Mouse (Mus musculus) R1 (cell line): ENCODE results near the gene Hist1h2bq.

ENCODE experiments used
- DNase-seq: peaks from one replicate; pipeline ENCODE4 v3.0.0-alpha.2; 2018; ENCODE audit warnings: low read depth, low spot score

Gene Hist1h2bq

DNA sequence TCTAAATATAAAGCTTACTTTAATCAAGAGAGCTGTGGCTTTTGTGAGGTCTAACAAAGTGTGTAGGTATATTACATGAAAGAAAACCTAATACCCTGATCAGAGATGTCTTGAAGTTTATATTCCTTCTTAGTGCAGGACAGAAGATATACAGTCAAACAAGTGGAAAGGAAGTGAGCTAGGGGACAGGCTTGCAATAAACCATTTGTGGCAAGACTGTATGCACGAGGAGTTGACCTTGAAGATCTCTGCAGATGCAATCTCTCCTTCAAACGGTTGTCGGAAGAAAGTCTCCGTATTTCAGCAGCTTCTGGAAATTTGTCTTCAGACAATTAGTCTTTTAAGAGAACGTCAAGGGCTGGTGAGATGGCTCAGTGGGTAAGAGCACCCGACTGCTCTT, 20.1 kb downstream of the Hist1h2bq start:
- DNase-seq = peak; percentile 42

DNA sequence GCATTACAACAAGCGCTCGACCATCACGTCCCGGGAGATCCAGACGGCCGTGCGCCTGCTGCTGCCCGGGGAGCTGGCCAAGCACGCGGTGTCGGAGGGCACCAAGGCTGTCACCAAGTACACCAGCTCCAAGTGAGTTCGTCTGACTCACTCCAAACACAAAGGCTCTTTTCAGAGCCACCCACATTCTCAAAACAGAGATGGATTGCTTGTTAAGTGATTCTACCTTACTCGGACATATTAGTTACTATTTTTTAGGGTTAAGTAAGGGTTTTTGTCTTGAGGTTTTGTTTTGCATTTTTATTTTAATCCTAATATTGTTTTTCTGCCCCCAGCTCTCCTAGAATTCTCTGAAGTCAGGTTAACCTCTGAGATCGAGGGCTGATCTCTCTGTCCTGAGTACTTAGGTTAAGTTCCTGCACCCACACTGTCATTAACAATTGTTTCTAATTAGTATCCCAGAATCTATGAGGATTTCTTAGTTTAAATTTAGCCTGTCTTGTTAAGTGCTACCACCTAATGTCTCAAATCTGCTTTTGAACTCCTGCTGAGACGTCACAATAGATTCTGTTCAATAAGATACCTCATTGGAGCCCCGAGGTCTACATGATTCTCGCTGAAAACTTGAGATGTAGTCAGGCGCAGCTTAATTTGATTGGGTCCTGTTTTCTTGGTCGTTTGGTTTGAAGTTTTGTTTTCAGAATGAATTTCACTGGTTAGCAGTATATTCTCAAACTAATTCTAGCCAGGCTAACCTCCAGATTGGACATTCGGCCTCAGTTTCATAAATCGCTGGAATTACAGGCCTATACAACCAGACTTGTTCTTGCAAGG, 22.0 kb downstream of the Hist1h2bq start:
- DNase-seq = peak; percentile 70

DNA sequence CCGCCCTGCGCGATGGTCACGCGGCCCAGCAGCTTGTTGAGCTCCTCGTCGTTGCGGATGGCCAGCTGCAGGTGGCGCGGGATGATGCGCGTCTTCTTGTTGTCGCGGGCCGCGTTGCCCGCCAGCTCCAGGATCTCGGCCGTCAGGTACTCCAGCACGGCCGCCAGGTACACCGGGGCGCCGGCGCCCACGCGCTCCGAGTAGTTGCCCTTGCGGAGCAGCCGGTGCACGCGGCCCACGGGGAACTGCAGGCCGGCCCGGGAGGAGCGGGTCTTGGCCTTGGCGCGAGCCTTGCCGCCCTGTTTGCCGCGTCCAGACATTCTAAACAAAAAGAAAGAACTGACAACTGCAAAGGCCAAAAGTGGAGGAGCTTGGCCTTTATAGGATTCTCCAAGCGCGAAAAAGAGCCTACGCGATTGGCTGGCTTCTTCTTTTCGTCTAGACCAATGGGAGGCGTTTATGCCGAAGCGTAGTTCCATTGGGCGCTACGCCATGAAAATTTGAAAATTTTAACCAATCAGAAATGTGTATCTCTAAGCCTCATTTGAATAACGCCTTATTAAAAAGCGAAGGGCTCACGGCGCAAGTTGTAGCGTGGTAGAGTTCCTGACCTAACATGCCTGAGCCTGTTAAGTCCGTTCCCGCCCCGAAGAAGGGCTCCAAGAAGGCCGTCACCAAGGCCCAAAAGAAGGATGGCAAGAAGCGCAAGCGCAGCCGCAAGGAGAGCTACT, 22.9 kb downstream of the Hist1h2bq start, which contains the start of the genes Hist1h2an and Hist1h2bp:
Gene Hist1h2an, minus strand, starts transcription at position 320 of the 731 bp plus-strand sequence.
Gene Hist1h2bp, plus strand, starts transcription at position 563 of the 731 bp plus-strand sequence.
- DNase-seq = peak; percentile 99

DNA sequence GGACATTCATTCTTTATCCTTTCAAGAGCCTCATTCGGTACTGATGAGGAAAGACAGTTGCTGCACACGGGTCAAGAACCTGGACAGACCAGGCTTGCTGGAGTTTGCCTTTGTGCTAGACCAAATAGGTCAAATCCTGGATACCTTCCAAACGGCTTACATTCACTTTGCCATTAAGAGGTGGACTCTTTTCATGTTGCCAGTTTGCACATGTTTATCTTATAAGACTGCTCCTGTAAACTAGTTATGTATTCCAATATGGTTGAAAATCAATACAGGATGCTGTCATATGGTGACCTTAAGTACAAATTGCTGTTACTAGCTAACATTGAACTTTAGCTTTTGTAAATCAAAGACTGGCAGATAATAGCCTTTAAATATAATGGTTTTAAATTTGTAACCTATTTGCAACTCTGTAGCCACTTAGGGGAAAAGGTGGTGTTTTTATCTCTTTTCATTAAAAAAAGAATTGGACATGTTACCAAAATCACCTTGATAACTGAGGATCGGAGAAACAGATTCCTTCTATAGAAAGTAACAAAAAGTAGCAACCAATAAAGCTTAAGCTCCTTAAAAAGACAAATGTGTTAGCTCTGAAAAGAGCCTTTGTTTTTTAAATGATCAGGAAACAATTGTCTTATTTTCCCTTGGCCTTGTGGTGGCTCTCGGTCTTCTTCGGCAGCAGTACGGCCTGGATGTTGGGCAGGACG, 23.7 kb downstream of the Hist1h2bq start:
- DNase-seq = peak; percentile 72

DNA sequence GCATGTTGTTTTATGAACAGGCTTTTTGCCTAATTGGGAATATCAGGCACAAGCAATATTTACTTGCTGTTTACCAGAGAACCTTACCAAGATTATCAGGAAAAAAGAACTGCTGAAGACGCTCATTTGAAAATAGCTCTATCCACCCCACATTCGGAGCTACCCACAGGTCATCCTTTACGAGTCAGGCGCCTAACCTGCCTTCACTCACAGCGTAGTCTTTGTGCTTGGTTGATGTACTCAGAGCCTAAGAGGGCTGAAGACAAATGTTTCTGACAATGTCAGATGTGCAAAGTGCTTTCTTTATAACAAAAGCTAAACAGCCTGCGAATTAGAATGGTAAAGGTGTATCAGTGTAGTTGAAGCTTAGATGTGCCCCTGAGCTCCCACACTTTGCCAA, 25.7 kb downstream of the Hist1h2bq start:
- no peak for DNase-seq

DNA sequence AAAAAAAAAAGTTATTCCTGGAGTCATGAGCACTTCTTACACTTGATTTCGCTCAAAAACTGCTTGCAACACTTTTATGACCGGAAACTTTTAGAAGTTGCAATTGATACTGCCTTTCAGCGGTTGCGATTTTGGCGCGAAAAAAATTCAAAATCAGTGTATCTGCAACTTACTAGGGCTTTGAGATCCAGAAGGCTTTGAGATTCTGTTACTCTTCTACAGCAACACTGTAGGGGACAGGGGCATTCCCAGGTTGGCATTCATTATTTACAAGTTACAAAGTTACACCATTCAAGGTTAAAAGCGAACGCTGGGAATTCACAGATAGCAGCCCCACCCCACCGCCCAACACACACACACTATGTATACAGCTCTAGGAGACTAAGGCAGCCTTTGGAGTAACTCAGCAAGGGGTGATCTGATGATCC, 26.2 kb downstream of the Hist1h2bq start:
- DNase-seq = peak; percentile 82

DNA sequence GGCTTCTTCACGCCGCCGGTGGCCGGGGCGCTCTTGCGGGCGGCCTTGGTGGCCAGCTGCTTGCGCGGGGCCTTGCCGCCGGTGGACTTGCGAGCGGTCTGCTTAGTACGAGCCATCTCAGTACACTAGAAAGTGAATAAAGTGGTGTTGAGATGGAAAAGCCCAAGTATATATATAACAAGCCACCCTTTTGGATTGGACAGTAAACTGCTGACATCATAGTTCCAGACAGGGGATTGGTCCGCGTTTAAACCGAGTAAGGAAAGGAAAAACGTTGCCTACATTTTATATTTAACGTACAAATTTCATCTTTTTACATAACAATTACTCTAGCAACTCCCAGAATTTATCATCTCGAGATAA, 26.8 kb downstream of the Hist1h2bq start, which contains the start of gene Hist1h3i:
Gene Hist1h3i, minus strand, starts transcription at position 116 of the 363 bp plus-strand sequence.
- DNase-seq = peak; percentile 93

DNA sequence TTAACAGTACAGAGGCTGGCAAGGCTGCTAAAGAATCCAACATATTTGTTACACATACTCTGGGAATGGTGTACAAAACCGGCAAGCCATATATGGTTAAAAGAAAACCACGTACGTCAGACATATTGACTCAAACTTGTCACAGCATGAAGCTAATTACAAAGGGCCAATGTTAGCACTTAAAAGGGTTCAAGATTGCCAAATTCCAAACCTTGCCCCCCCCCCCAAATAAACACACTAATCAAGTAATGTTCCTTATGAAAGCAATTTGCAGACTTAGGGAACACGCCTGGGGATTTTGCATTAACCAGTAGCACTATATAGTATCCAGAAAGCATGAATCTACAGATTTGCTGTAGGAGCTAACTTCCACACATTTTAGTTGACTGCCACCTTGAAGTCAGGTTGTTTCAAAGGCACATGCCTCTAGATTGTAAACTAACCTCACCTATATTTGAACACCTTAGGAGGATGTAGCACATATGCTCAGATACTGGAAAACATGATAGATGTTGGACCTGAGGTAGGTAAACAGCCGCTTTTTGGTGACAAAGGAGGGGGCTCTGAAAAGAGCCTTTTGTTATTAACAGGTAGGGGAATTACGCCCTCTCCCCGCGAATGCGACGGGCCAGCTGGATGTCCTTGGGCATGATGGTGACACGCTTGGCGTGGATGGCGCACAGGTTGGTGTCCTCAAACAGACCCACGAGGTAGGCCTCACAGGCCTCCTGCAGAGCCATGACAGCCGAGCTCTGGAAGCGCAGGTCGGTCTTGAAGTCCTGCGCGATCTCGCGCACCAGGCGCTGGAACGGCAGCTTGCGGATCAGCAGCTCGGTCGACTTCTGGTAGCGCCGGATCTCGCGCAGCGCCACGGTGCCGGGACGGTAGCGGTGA, 27.4 kb downstream of the Hist1h2bq start:
- peak; percentile 78 for DNase-seq

DNA sequence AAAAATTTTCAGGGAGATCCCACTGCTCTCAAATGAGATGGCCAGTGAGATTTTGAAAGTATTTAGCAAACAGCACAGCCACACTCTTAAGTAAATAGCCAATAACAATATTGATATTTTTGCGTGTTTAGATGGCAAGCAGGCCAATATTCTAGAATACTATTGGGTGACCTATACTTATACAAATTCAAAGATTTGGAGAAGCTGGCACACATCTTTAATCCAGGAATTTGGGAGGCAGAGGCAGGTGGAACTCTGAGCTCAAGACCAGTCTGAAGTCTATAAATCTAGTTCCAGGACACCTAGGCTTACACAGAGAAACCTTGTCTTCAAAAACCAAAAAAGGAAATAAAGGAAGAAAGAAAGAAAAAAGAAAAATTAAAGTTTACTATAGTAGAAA, 28.4 kb downstream of the Hist1h2bq start:
- no peak for DNase-seq

DNA sequence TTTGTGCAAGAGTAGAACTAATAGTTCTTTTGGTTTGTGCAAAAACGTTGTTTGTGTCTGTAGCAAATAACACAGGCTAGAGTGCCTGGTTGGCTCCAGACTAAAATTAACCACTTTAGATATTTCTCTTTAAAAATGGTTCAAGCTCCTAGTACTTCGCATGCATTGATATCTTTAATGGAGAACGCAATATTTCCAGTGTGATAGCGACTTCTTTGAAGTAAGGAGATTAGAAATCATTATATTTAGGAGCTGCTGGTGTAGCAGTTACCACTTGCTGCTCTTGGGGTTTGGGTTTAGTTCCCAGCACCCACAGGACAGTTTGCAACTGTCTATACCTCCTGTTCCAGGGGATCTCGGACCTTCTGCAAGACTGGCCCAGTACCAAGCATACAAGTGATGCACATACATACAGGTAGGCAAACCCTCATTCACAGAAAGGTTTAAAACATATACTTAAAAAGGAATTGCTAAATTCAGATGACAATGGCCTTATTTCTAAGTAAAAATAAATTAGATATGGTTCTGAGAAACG, 28.9 kb downstream of the Hist1h2bq start:
- DNase-seq = no peak

DNA sequence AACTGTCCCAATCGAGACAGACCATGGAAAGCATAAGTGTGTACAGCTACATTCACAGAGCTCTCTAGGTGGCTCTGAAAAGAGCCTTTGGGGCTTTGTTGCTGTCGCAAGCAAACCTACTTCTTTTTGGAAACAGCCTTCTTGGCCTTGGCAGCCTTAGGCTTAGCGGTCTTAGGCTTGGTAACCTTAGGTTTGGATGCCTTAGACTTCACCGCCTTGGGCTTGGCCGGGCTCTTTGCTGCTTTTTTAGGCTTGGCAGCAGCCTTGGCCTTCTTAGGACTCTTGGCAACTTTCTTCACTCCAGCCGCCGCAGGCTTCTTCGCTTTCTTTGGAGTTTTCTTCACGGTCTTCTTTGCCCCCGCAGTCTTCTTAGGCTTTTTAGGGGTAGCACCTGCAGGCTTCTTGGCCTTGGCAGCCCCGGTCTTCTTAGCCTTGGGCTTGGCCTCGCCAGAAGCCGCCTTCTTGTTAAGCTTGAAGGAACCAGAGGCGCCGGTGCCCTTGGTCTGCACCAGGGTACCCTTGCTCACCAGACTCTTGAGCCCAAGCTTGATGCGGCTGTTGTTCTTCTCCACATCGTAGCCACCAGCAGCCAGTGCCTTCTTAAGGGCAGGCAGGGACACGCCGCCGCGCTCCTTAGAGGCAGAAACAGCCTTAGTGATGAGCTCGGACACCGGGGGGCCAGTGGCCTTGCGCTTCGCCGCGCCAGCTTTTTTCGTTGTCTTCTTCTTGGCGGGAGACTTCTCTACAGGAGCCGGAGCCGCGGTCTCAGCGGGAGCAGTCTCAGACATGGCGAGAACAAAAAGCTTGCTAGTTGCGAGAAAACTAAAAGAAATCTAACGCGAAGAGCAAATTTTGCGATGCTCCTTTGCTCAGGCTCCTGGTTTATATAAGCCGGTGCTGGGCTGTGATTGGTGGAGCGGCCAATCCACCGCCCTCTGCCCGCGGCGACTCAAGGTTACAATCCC, 29.9 kb downstream of the Hist1h2bq start, which contains the start of gene Hist1h1b:
Gene Hist1h1b, minus strand, starts transcription at position 859 of the 965 bp plus-strand sequence.
- peak; percentile 87 for DNase-seq

DNA sequence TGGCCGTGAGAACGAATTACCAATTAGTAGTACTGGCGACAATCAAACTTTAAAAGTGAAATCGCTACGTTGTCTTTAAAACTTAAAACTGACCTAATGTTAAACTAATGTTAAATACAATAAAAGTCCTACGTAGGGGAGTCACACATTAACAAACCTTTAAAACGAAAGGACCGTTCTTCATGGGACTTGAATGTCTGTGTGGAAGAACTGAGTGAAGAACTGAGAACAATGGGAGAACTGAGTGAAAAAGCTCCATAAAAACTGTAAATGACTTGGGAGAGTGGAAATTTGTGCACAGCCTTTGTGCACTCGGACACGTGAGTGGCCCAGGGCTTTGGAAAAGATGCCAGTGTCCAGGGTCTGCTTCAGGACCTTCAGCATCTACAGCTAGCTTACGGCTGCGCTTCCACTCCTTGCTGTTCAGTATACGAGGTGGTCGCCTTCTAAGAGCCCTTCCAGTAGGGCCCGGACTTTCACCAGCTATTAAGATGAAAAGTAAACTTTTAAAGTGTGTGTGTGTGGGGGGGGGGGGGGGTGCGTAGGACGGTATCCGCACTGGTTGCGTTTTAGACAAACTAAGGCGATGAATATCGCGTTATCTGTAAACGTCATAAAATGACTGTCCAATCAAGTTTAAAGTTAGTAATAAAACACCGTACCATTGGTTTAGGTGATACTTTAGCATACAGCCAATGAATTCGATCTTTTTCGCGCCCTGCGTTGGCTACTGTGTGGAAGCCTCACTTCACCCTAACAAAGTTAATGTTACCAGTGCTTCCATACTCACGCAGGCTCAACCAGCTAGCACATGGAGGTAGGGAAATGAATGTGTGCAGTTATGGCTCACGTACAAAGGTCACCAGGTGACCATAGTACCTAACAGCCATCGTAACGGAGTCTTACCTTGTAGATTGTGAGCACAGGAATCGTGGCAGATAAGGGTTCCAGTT, 30.9 kb downstream of the Hist1h2bq start:
- peak; percentile 94 for DNase-seq
